Mouse (Mus musculus) embryo, embryonic 11 days (tissue): ENCODE results near the gene Oxct2b.
"Not testable (repeated sequence)": the region's sequence is repeated elsewhere in the genome, so short reads cannot be mapped to it uniquely, and the experiment has no call there.

Experiments used
- DNase-seq: peaks from one replicate; pipeline ENCODE4 v3.0.0-alpha.2; 2015

Gene Oxct2b

DNA sequence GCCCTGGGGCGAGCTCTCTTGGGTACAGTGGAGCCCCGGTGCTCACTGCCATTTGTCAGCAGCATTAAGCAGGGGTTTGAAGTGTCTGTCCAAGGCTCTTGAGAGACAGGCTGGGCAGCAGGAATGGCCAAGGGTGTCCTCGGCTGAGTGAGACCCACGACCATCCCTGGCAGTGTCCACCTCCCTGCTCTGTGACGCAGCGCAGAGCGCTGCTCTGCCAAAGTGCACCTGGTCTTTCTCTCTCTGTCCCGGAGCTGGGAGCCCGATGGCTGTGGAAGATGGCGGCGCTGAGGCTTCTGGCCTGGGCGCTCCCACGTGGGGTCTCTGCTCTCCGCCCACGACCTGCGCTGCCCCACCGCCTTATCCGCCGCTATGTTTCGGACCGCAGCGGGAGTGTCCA lies at the start of gene Oxct2b:
Oxct2b (plus strand) TSS at position 256 of the 400 bp plus-strand sequence.
- DNase-seq: peak; percentile 41

DNA sequence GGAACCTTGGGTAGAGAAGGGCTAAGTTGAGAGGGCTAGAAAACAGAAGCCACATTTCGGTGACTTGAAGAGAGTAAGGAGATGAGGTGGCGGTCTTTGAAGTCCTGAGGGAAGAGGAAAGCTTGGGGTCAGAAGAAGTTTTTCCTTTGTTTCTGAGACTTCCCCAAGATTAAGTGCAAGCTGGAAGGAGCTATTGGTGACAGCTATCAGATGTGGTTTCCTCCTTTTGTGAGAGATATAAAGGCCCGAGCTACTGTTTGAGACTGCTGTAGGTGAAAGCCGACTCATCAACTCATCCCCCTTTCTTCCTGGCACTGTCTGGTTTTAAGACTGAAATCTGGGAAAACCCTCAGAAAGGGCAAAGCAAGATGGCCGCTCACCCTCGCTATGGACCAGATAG lies 47.4 kb upstream of the Oxct2b start:
- no peak for DNase-seq

DNA sequence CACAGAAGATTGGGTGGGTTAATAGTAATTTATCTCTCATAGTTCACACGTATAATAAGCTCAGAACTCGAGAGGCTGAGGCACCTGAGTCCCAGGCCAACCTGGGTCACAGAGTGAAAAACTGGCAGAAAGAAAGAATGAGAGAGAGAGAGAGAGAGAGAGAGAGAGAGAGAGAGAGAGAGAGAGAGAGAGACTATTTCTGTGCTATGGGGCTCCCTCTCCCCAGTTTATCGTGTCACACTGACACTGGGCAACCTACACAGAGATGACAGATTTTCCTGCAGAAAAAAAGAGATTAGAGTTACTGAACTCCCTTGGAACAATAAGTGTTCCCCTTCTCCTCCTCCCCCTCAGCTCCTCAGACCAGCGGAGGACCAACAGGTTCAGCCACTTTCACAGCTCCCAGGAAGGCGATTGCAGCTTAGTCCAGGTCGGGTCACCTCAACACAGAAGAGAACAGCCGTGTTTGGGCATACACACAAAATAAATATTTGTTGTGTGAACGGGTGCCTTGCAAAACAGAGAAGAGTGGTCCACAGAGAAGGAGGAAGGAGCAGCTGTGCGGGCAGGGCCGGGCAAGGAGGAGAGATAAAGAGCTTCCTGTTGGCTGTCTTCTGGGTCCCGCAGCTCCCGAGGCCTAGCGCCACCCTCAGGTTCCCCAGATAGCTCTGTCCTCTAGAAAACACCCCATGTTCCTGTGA lies 44.6 kb upstream of the Oxct2b start:
- DNase-seq: peak; percentile 67

DNA sequence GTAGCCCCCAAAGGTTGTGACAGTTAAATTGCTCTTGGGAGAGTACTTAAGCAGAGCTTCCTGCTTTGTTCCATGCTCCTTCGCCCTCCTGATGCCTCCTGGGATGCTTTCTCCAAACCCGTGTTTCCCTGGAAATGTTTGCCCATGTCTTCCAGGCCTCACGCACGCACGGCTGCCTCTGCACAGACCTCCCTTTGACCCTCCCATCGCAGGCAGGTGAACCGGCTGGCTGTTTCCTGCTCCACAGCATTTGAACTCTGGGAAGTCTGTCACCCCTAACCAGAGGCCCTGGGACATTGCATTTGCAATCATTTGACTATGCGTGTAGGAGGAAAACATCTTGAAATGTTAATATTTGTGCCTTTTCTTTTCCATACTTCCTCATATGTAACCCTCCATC lies 39.1 kb upstream of the Oxct2b start:
- no peak for DNase-seq

DNA sequence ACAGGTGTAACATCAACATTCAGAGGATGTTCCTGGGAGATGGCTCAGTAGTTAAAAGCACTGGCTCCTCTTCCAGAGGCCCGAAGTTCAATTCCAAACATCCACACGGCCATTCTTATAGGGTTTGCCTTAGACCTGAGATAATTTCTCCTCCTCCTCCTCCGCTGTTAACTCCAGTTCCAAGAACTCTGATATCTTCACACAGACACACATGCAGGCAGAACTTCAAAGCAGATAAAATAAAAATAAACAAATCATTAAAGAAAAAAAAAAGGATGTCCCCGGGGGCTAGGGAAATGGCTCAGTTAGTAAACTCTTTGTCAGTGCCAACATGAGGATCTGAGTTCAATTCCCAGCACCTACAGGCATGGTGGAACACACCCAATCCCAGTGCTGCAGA lies 37.8 kb upstream of the Oxct2b start:
- DNase-seq: no peak

DNA sequence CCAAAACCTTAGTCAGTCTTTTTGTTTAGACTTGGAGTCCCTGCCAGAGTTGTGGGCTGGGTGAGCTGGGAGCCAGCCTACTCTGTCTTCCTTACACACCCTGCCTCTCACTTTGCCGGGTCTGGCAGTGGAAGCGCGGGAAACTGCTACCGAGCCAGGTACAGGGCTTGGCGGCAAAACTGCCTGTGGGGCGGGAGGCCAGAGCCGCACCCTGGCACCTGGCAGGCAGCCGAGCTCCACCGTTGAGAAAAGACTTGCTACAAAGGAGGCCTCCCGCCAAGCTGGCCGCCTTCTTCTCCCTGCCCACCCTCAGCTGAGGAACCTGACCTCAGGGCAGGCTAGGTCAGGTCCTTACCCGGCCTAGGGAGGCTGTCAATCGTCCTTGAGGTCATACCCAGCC lies 35.3 kb upstream of the Oxct2b start:
- DNase-seq: no peak

DNA sequence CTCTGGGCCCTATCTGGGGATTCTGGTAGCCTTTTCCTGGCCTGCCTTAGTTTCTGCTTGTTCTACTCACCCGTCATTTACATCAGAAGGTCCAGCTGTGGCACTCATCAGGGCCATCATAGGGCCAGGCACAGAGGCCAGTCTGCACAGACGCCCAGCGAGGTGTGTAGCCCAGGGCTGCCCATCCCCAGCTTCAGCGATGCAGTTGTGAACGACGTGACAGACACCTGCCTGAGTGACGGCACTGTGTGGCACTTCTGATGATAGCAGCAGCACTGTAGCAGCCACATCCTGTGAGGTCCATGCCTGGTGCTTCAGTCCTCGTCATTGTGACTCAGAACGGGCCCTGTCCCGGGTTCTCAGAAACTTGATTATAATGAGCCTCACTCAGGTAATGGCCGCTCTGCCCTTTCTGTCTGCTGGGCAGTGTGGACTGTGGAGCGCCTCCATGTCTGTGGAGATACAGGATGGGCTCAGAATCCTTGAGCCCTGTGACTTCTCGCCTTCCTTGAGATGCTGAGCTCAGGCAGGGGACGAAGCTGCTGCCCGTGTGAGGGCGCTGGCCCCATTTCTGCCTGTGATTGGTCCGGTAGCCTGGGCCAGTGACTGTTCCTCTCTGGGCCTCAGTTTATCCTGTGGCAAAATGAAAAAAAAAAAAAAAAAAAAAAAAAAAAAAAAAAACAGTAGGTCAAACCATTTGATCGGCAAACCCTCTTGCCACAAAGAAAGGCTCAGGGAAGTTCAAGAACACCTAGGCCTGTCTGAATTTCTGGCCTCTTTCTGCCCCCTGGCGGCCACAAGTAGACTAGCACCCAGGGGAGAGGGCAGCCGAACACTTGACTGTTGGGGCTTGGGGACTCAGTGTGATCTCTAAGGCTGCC lies 33.5 kb upstream of the Oxct2b start:
- peak; percentile 66 for DNase-seq

DNA sequence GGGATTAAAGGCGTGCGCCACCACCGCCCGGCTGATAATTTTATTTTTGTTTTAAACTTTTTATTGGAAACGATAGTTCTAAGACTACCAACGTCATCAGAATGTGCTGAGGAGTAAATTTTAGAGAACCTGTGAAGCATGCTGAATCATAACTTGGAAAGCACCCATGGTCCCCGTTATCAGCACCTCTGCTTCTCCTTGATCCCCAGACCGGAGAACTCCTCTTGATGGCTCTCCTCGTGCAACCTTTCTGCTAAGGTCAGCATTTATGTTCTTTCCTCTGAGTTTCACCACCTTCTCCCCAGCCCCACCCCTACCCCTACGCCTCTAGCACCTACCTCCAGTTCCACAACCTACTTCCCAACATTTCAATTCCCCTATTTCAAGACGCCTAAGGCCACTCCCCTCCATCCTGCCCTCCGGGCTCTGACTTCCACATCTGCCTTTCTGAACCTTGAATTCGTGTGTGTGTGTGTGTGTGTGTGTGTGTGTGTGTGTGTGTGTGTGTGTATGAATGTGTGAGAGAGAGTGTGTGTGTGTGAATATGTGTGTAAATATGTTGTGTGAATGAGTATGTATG lies 32.7 kb upstream of the Oxct2b start:
- no peak for DNase-seq

DNA sequence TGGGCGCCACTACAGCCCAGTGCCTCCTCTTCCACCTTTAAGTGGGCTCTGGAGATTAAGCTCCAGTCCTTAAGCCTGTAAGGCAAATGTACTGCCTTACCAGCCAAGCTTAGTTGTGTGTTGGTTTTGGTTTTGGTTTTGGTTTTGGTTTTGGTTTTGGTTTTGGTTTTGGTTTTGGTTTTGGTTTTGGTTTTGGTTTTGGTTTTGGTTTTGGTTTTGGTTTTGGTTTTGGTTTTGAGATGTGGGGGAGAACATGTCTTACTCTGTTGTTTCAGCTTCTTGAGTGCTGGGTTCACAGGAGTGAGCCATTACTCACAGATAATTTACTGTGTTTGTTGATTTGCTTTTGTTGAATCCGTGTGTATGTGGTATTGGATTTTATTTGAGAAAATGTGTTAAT lies 30.8 kb upstream of the Oxct2b start:
- DNase-seq: no peak

DNA sequence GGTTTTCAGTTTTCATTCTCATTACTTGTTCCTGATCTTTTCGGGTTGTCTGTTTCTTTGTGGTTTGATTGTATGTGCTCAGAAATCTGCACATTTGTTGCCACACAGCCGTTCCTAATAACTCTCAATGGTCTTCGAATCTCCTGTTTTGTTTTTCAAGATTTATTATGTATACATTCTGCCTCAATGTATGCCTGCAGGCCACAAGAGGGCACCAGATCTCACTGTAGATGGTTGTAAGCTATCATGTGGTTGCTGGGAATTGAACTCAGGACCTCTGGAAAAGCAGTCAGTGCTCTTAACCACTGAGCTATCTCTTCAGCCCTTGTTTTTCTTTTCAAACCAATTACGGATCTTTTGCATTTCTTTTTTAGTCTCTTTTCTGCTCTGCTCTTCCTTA lies 29.7 kb upstream of the Oxct2b start:
- no peak for DNase-seq

DNA sequence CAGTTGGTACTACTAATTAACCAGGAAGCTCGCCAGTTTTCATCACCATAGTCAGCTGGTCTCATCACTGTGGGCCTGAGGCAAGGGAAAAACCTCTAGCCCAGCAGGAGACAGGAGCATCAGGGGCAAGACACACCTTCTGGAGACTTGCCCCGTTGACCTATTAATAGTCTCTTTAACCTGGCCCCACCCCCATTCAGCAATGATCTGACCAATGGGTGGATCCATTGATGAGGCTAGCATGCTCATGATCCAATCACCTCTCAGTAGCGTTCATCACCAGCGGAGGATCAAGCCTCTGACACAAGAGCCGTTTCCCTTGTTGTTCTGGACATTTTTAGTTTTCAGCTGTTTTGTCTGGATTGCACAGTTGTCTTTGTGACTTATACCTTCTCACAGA lies 23.4 kb upstream of the Oxct2b start:
- DNase-seq: no peak

DNA sequence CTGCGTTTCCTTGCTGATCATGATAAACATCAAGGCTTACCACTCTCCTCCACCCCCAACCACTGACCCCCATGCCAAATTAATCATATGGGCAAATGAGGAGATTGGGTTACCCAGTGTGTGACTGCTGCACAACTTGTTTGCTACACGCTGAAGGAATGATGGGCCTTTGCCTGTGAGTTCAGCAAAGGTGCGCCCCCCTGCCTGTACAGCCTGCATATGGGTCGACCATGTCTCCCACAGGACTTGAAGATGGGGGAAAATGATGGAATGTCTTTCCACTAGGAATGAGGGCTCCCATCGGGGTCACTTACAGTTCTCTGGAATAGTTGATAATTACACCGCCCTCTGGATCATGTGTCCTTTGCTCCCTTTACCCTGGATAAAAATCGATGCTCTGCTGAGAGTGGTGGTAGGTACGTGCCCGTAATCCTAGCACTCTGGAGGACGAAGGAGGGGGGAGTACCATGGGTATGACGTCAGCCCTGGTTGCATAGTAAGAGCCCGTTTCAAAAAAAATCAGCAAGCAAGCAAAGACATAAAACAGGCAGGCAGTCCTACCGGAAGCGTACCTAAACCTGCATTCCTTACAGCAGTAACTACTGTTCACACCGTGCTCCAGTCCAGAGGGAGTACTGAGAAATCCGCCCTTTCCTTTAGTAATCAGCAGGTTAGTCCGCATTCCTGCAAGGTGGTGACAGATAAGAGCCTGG lies 22.8 kb upstream of the Oxct2b start:
- DNase-seq: peak; percentile 25

DNA sequence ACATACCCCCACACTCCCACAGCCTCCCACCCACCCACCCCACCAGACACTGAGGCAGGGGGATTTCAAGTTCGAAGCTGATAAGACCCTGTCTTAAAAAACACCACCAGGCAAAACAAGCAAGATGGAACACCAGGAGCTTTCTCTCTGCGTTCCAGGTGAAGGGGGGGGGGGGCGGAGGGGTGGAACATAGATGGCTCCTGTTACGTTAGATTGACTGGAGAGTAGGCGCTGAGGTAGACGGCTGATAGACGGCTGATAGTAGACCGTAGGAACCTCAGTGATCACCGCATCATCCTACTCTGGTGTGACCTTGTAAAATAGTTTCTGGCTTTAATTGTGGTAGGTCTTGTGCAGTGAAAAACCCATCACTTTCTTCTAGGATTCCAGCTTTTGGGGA lies 22.2 kb upstream of the Oxct2b start:
- no peak for DNase-seq

DNA sequence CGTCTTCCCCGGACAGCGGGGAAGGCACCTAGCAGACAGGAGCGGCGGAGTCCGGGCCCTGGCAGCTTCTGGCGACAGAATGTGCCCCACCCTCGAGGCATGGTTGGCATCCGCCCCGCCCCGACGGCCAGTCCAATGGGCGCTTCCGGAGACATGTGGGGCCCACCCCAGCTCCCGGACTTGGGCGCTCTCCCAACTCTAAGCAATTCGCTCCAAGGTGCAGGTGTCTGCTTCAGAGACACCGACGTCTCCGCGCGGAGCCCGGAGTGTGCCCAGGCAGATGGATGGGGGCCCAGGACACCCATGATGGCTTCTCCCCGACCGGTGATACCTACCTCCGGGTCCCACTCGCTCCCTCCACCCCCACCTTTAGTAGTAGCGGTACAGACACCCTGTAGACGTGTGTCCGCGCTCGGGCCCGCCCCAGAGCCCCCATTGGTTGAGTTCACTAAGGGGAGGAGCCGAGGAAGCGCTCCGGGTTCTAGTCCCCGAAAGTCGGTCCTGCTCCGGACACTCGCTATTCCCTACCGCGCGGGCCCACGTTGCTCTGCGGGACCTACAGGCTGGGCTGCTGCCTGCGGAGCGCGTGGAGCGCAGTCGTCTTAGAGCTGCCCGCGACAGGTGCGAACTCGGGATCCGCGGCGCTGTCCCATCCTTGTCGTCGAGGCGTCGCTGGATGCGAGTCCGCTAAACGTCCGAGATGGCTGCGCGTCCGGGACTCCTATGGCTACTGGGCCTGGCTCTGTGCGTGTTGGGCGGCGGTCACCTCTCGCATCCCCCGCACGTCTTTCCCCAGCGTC lies 11.2 kb upstream of the Oxct2b start, which contains the start of gene Bmp8b:
Bmp8b (plus strand) TSS at position 515 of the 800 bp plus-strand sequence.
- peak; percentile 17 for DNase-seq

DNA sequence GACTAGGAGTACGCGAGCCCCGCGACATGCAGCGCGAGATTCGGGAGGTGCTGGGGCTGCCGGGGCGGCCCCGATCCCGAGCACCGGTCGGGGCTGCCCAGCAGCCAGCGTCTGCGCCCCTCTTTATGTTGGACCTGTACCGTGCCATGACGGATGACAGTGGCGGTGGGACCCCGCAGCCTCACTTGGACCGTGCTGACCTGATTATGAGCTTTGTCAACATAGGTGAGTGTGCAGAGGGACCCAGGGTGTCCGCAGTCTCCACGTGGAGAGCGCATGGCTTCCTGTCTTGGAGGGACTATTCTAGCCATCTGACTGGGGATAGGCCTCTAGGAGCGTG lies 10.6 kb upstream of the Oxct2b start:
- DNase-seq: no peak

DNA sequence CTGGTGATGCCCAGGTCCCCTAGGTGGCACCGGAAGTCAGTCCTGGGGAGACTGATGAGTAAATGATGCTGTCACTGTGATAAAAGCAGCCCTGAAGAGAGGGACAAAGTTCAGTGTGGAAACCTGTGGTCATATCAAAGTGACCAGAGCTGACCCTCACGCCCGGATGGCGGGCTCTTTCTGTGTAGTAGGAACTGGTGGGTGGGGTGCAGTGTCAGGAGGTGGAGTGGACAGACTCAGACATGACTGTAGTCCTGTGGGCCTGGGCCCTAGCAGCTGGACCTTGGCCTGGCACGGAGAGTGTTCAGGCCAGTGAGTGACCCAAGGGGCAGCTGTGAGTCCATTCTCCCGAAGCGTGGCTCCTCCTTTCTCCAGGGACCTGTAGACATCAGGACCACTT lies 10.1 kb upstream of the Oxct2b start:
- DNase-seq: not testable (repeated sequence)

DNA sequence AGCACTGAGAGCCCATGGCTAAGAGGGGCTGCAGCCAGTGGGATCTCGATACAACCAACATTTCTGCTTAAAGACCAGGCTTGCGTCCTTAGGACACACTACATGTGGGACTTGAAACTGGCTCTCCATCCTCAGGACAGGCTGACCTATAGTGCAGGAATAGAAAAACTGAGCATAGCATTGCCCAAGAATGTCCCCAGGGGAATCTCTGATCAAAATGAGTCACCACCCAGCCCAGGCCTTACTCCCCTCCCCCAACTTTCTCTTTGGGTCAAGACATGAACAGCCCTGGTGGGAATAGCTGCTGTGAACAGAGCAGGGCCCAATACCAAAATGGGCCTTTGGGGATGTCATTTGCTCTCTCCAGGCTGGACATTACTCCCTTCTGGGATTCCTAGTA lies 9.2 kb upstream of the Oxct2b start:
- no peak for DNase-seq

DNA sequence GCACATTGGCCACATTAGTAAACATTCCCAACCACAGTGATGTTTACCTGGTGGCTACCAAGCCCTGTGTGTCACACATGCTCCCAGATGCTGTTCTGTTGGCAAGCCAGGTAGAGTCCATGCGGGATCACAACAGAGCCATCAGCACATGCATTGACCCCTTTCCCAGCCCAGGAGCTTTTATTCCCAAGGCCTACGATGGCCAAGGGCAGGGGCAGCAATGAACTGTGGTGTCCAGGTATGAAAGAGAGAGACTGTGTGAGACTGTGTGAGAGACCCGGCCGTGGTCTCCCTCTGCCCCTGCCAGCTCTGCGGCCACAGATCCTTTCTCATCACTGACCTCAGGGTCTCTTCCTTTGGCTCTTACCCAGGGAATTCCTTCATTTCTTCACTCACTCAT lies 8.0 kb upstream of the Oxct2b start:
- DNase-seq: no peak

DNA sequence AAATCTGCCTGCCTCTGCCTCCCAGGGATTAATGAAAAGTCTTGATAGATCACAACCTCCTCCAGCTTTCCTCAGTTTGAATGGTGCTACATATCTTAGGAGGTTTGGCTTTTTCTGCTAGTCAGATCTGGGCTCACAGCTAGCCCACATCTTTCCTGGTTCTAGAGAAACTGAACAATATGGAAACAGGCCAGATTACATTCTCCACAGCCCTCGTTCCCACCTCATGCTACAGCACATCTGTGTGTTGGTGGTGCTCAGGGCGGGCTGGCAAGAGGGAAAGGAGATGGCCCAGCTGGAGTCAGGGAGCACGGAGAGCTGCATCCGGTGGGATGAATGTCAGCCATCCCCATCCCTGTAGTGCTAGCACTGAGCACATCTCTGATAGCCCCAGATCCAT lies 5.3 kb upstream of the Oxct2b start:
- DNase-seq: no peak

DNA sequence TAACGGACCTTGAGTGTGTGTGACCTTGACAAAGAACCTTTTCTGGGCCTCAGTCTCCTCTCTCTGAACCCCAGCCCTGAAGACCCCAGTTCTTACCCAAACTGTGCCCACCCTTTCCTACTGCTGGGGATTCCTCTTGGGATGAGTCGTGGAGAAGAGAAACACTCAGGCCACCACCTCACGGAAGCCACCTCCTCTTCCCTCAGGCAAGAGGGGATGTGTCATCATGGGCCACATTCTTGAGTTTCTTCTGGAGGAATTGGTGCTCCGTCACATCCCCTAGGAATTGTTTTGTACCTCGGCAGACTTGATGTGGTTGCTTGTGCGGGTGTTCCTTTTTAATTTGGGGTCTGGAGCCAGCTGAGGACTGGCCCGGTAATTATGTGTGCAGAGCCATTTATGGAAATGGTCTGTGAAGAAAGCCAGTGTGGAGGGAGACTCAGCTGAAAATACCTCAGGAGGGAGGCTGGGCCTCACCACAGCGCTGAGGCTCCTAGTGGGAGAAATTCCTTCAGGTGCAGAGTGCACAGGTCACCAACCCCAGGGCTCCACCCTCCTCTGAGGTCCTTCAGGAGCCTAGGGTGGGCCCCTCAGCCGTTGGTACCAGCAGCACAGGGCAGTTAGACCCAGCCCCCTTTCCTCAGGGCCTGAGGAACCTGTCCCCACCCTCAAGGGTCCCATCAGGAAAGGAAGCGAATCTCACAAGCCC lies 4.6 kb upstream of the Oxct2b start:
- not testable (repeated sequence) for DNase-seq

DNA sequence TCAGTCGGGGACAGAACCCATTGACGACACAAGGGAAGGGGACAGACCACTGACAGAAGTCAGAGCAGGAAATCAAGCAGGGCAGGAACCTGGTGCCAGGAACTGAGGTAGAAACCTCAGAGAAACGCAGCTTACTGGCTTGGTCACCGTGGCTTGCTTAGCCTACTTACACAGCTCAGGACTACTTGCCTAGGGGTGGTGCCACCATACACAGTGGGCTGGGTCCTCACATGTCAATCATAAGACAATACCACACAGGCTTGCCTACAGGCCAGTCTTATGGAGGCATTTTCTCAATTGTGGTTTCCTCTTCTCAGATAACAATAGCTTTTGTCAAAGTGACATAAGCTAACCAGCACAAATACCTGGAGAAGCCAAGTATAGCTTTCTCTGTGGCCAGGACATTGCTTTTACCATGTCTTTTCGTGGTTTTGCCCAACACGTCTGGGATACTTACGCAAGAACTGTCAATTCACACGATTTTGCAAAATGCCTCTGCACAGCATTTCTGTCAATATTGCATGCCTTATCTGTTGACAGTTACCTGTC lies 3.8 kb upstream of the Oxct2b start:
- no peak for DNase-seq

DNA sequence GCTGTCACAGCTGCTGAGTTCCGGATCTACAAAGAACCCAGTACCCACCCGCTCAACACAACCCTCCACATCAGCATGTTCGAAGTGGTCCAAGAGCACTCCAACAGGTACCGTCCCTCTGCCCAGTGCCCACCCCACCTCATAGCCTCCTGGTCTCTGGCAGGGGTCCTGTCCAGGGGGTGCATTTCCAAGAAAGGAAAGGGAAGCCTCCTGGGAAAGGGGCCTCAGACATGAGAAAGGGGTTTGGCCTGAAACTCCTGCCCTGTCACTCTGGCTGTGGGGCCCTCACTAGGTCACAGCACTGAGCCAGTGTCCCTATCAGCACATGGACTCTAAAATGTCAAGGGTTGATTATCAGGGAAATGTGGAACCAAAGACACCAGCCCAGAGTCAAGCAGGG lies 1.4 kb upstream of the Oxct2b start:
- DNase-seq: not testable (repeated sequence)
